Mouse (Mus musculus) intestine, embryonic 16.5 days (tissue): Measurements from ENCODE around the gene Avl9. TPM values are rescaled to one million over a fixed set of nuclear protein-coding genes. Genes with fewer than 3 reads are reported as not detected.

Experiments
- ATAC-seq: fragments of 200-750 bp; cut with Nextera tagmentation; 2 replicates; pipeline ENCODE4 v1.8.0; 2017; ENCODE audit warnings: moderate TSS enrichment, moderate library complexity
- H3K27ac ChIP-seq: fragments of 300-500 bp; sonication (generic); 2 replicates; pipeline ENCODE4 v1.5.1; 2014; ENCODE audit warnings: mild to moderate bottlenecking, low read length
- H3K27me3 ChIP-seq: fragments of 300-500 bp; sonication (generic); replicated peaks from 2 replicates; pipeline ENCODE4 v1.6.1; 2014; ENCODE audit warnings: low read length, control low read depth, mixed read lengths; ENCODE audit not compliant: control insufficient read depth, insufficient read depth
- H3K36me3 ChIP-seq: fragments of 300-500 bp; sonication (generic); 2 replicates; pipeline ENCODE4 v1.6.1; 2014; ENCODE audit warnings: low read length, control low read depth; ENCODE audit not compliant: control insufficient read depth, insufficient read depth
- H3K4me1 ChIP-seq: fragments of 300-500 bp; sonication (generic); 2 replicates; pipeline ENCODE4 v1.6.1; 2014; ENCODE audit warnings: low read length, control low read depth, mixed read lengths; ENCODE audit not compliant: control insufficient read depth, insufficient read depth
- H3K4me2 ChIP-seq: fragments of 300-500 bp; sonication (generic); 2 replicates; pipeline ENCODE4 v1.6.1; 2014; ENCODE audit warnings: low read depth, low read length, control low read depth
- H3K4me3 ChIP-seq: fragments of 300-500 bp; sonication (generic); 2 replicates; pipeline ENCODE4 v1.5.1; 2014; ENCODE audit warnings: mild to moderate bottlenecking, low read length
- H3K9ac ChIP-seq: fragments of 300-500 bp; sonication (generic); 2 replicates; pipeline ENCODE4 v1.6.1; 2014; ENCODE audit warnings: low read depth, low read length
- H3K9me3 ChIP-seq: fragments of 300-500 bp; sonication (generic); 2 replicates; pipeline ENCODE4 v1.6.1; 2016; ENCODE audit warnings: low read length, control low read depth; ENCODE audit not compliant: control insufficient read depth
- WGBS: fragments of 180-500 bp; shearing (Covaris S2); extraction: QIAGEN DNeasy Blood & Tissue Kit; methylation state at CpG from one replicate; pipeline ENCODE4 v1.1.7; 2014; 5-methylcytosine and 5-hydroxymethylcytosine counted together
- polyA plus RNA-seq: library from polyadenylated mRNA; unstranded; fragments of >200 nt; fragmentation: Nextera tagmentation; extraction: Ambion mirVana; gene quantifications from 2 replicates; pipeline ENCODE4 v1.2.1, GENCODE M21; 2015

Gene Avl9
- polyA plus RNA-seq, 1 experiment from 2014 or later: 10.0 TPM

DNA sequence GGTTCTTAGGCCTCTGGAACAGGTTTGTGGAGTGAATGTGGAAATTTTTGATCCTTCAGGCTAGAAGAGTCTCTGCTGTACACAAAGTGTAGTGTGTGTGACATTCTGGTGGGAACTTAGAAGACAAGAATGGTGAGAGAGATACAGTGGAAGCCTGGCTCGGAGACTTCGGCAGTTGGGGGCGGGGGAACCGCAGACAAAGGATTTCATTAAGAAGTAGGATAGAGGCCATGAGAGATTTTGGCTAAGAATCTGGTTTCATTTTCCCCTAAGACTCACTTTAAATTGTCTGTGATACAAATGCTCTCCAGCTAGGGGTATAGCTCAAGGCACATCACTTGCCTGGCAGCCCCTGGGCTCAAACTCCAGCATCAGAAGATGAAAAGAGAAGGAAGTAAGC lies 90.3 kb downstream of the Avl9 start:
- no peaks in the 10 kb centered on the region for H3K36me3 ChIP-seq
- H3K9me3 ChIP-seq: no peaks in the 10 kb centered on the region
- H3K27ac ChIP-seq: no peak overlapping the region
- H3K27me3 ChIP-seq: no peaks in the 10 kb centered on the region
- no peak overlapping the region for H3K4me2 ChIP-seq
- H3K4me1 ChIP-seq: no peaks in the 10 kb centered on the region
- WGBS: 76% methylated on average over 4 of the region's 4 CpGs
- H3K4me3 ChIP-seq: no peak overlapping the region
- ATAC-seq: no peak
- H3K9ac ChIP-seq: no peak overlapping the region

DNA sequence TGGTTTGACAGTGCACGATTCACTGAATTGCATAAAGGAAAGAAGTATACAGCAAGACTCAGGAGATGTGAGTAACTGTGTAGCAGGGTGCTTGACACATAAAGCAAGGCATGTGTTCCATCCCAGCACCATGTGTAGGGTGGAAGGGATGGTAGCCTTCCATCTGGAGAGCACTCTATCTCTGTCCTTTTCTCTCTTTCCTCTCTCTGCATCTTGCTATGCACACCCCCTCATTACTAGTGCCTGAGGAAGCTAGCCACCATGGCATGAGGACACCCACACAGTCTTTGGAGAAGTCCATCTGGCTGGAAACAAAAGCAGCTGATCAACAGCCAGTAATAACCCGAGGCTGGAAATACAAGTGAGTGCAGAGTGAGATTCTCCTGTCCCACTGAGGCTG lies 91.5 kb downstream of the Avl9 start:
- no peaks in the 10 kb centered on the region for H3K36me3 ChIP-seq
- H3K4me2 ChIP-seq: no peak overlapping the region
- H3K4me3 ChIP-seq: no peak overlapping the region
- no peak for ATAC-seq
- no peak overlapping the region for H3K9ac ChIP-seq
- whole genome bisulfite sequencing: 70% methylated on average over 2 of the region's 2 CpGs
- H3K9me3 ChIP-seq: no peaks in the 10 kb centered on the region
- H3K27ac ChIP-seq: no peak overlapping the region
- no peaks in the 10 kb centered on the region for H3K4me1 ChIP-seq
- H3K27me3 ChIP-seq: no peaks in the 10 kb centered on the region

DNA sequence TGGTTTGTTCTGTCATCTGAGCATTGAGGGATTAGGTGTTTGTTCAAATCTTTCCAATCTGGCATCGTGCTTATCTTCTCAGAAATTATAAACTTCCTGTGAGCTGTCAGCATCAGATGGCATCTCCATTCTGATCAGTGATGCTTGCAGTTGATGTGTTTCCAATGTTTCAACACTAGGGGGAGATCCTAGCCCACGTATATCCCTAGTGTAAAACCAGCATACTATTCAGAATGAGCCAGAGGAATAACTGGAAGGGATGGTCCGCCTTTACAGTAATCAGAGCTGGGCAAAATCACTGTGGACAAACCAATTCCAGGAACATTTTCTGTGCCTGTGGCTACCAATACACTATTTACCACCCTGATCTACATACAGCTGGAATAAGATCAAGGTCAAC lies 94.0 kb downstream of the Avl9 start:
- 14% methylated on average over 3 of the region's 3 CpGs for WGBS
- H3K4me1 ChIP-seq: no peaks in the 10 kb centered on the region
- H3K9me3 ChIP-seq: no peaks in the 10 kb centered on the region
- H3K36me3 ChIP-seq: no peaks in the 10 kb centered on the region
- H3K27ac ChIP-seq: no peak overlapping the region
- ATAC-seq: peak; percentile 81
- H3K4me2 ChIP-seq: no peak overlapping the region
- H3K27me3 ChIP-seq: no peaks in the 10 kb centered on the region
- H3K4me3 ChIP-seq: no peak overlapping the region
- no peak overlapping the region for H3K9ac ChIP-seq

Other genes with a start within 250 kb of the Avl9 start
- gene Pde1c, start 145.8 kb upstream of the Avl9 start, polyA plus RNA-seq: 1.5 TPM in 2 replicates
- 79.3 and 98.6 TPM in 2 replicates for gene Lsm5, start 10.2 kb upstream of the Avl9 start, polyA plus RNA-seq
- gene Kbtbd2, start 82.9 kb downstream of the Avl9 start, polyA plus RNA-seq: 17.1 and 19.3 TPM in 2 replicates
- gene Fkbp9, start 117.2 kb downstream of the Avl9 start, polyA plus RNA-seq: 88.1 and 89.0 TPM in 2 replicates
- gene Nt5c3, start 209.0 kb downstream of the Avl9 start, polyA plus RNA-seq: 63.2 and 68.4 TPM in 2 replicates
- gene Vmn1r4, start 209.1 kb downstream of the Avl9 start, polyA plus RNA-seq: 0.29 and 0.36 TPM in 2 replicates